Mouse (Mus musculus) lung, postnatal 4 days (tissue): Measurements from ENCODE around the gene Arl4d.
"Not testable (repeated sequence)": the region's sequence is repeated elsewhere in the genome, so short reads cannot be mapped to it uniquely, and the experiment has no call there.

Source experiments
- DNase-seq, 2 experiments: peaks; one replicate each; pipeline ENCODE4 v3.0.0; 2021

The Arl4d gene

GRCm38 (mm10) chr11:101646283-101646794, 19.0 kb upstream of the Arl4d start:
- not testable (repeated sequence) for DNase-seq

GRCm38 (mm10) chr11:101647093-101647492, 18.2 kb upstream of the Arl4d start:
- not testable (repeated sequence) for DNase-seq

GRCm38 (mm10) chr11:101656356-101656755, 9.0 kb upstream of the Arl4d start:
- DNase-seq, result no peak

- no peak for DNase-seq
Observed at GRCm38 (mm10) chr11:101657528-101657885, 7.8 kb upstream of the Arl4d start.

GRCm38 (mm10) chr11:101657886-101658750, 7.2 kb upstream of the Arl4d start:
- peak; percentile 87 for DNase-seq

GRCm38 (mm10) chr11:101658751-101659558, 6.4 kb upstream of the Arl4d start:
- peak; percentile 31 to 76 for DNase-seq

GRCm38 (mm10) chr11:101661191-101661590, 4.2 kb upstream of the Arl4d start:
- DNase-seq, result no peak

- DNase-seq, result no peak
Observed at GRCm38 (mm10) chr11:101661786-101662185, 3.6 kb upstream of the Arl4d start.

- no peak for DNase-seq
Observed at GRCm38 (mm10) chr11:101663229-101664027, 1.9 kb upstream of the Arl4d start.

- no peak for DNase-seq
Observed at GRCm38 (mm10) chr11:101665636-101665992, 273 bp downstream of the Arl4d start.

- DNase-seq, result peak; percentile 32 to 48
Observed at GRCm38 (mm10) chr11:101666626-101667345, 1.4 kb downstream of the Arl4d start.

GRCm38 (mm10) chr11:101667871-101668532, 2.7 kb downstream of the Arl4d start:
- DNase-seq, result peak; percentile 51 to 74

GRCm38 (mm10) chr11:101668546-101669261, 3.4 kb downstream of the Arl4d start:
- DNase-seq, result peak; percentile 55 to 78

- DNase-seq, result no peak
Observed at GRCm38 (mm10) chr11:101670334-101670733, 5.0 kb downstream of the Arl4d start.

- DNase-seq, result no peak
Observed at GRCm38 (mm10) chr11:101671255-101671654, 5.9 kb downstream of the Arl4d start.

- peak; percentile 65 to 73 for DNase-seq
Observed at GRCm38 (mm10) chr11:101673010-101673642, 7.8 kb downstream of the Arl4d start.

GRCm38 (mm10) chr11:101674106-101674505, 8.8 kb downstream of the Arl4d start:
- no peak for DNase-seq

GRCm38 (mm10) chr11:101675349-101675748, 10.0 kb downstream of the Arl4d start:
- DNase-seq, result no peak

GRCm38 (mm10) chr11:101677655-101678054, 12.3 kb downstream of the Arl4d start:
- no peak for DNase-seq

- DNase-seq, result no peak
Observed at GRCm38 (mm10) chr11:101678770-101679169, 13.4 kb downstream of the Arl4d start.
